Mouse (Mus musculus) large intestine, adult 2 months (tissue): ENCODE data around the gene Arhgef6. TPM values are rescaled to one million over a fixed set of nuclear protein-coding genes. Genes with fewer than 3 reads are reported as not detected.

Experiments used
- DNase-seq: peaks from one replicate; pipeline ENCODE4 v3.0.0-alpha.2; 2012; ENCODE audit warnings: low read depth, low spot score
- WGBS: fragments of 180-500 bp; shearing (Covaris S2); methylation state at CpG from one replicate; pipeline ENCODE4 v1.1.7; 2018; 5-methylcytosine and 5-hydroxymethylcytosine counted together
- polyA plus RNA-seq: library from polyadenylated mRNA; depleted of rRNA; stranded (reverse); fragments of >200 nt; gene quantifications from 2 replicates; pipeline ENCODE4 v1.2.3, GENCODE M21; 2012; rRNA removed

The Arhgef6 gene
- polyA plus RNA-seq, 1 experiment, result 4.9 TPM

DNA sequence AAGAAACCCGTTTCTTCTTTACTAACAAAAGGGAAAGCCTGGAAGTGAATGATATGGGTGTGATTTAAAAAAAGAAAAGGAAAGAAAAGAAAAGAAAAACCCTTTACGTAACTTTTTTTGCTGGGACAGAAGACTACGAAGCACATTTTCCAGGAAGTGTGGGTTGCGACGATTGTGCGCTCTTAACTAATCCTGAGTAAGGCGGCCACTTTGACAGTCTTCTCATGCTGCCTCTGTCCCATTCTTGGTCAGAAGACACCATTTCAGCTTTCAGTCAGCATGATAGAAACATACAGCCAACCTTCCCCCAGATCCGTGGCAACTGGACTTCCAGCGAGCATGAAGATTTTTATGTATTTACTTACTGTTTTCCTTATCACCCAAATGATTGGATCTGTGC is 126.7 kb downstream of the Arhgef6 start, which contains the start of gene Cd40lg:
Cd40lg (plus strand) TSS at position 268 of the 400 bp plus-strand sequence.
- WGBS, result 79% methylated on average over 9 of the region's 9 CpGs
- no peak for DNase-seq

DNA sequence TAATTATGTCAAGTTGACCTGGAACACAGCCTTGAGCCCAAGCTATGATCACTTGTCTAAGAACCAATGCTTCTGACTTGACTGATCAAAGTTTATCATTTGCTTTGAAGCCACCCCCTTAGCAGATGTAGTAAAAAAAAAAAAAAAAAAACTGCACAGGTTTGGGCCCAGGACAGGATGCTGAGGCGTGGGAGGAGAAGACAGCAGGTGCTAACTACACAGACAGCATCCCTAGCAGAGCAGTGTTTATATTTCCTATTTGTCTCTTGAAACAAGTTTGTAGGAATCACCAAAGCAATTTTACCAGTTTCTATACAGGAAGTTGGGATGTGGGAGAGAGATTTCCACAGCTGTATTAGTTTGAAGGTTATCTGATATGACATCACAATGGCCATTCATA is 127.9 kb downstream of the Arhgef6 start:
- WGBS, result 71% methylated on average over 1 of the region's 1 CpGs
- no peak for DNase-seq

DNA sequence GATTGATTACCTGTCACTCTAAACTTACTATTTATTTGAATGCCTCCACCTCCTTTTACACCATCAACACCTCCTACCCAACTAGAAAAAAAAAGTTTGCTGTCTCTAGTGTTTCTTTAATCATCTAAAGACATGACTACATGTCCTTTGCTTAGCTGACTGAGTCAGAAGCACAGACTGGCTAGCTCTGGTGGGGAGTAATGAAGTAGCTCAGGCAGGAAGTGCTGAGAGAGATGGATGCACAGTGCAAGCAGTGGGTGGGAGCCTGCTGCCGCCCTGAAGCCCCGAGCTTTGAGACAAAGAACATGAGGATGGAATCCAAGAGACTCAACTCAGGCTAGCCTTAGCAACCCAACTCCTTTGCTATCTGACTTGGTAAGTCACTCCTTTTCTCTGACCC is 138.1 kb downstream of the Arhgef6 start:
- WGBS, result 74% methylated on average over 2 of the region's 2 CpGs
- DNase-seq, result no peak

DNA sequence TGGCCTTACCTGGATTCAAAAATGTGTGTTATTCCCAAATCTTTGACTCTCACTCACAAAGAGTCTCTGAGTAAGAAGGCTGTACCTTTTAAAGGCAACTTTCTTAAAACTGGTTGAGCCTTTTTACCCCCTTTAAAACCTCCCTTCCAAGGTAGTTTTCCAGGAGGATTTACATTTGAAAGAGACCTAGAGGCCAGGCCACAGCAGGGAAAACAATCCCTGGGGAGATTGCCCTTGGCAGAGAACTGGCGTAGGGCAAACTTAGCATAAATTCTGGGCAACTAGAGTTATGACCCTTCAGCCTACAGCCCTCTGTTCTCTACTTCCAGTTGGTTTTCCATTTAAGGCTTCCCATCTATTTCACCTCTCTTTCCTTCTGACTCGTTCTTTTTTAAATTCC is 140.5 kb downstream of the Arhgef6 start:
- no peak for DNase-seq
- WGBS, result 62% methylated on average over 2 of the region's 2 CpGs

DNA sequence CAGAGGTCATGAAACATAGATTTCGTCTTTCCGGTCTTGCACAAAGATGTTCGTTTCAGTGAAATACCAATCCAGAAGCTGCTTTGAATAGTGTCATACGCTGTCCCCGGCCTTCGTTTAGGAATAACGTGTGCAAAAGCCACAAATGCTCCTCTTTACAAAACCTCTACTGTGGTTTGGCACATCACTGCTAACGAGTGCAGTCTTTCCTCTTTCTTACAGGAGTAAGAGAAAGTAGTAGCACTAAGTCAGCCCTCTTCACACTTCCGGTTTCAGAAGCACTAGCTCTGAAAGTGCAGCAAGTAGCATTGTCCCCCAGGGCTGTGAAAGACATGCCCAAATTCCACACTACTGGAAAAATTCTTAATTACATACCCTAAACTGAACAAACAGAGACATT is 142.2 kb downstream of the Arhgef6 start:
- 79% methylated on average over 9 of the region's 9 CpGs for WGBS
- DNase-seq, result no peak

DNA sequence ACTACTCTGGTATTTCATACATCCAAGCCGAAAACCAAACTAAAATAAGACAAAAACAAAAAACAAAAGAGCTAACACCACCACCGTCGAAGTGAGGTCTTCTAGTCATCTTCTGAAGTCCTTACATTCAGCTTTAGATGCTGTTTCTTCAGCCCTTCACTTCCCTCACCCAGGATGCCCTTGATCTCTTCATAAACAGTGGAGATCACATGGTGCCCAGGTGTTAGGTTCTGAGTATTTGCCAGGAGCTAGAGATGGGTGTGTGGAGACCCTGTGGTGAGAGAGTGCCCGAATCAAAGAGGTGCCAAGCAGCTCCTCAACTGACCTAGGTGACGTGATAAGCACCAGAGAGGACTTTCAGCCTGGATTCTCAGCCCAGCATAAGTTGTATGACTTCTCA is 149.2 kb downstream of the Arhgef6 start:
- 70% methylated on average over 5 of the region's 5 CpGs for WGBS
- DNase-seq, result no peak

DNA sequence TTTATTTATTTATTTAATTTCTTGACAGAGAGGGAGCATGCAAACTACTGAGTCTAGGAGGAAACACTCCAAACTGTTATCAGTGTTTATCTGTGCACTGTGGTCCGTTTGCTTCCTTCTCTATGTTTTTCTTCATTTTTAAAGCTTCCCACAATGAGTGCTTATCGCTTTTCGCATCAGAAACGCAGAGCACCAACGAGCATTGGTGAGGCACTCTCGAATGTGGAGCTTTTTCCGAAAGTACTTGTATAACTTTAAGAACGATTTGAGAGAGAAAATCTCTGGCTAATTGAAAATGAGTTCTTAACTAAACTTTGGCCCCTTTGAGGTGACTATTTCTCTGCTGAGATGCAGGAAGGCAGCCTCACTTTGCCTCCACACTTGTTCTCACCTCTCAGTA is 151.2 kb downstream of the Arhgef6 start:
- DNase-seq, result no peak
- WGBS, result 79% methylated on average over 8 of the region's 8 CpGs

DNA sequence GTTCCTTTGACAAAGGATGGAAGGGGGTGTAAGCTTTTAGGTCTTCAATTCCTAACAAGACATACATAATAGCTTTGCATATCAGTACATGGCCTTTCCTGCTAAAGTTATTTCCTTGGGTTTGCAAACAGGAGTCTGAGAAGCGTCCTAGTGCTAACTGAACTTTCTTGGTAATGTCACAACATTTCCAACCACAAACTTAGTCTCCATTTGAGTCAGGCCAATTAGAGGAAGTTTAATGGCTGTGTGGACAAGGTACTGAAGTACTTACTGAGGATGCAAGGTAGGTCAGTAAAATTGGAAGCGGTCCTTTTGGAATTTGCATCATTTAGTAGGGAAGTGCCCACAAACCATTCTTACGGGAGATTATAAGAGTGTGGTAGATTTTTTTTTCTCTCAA is 155.2 kb downstream of the Arhgef6 start:
- WGBS, result 89% methylated on average over 3 of the region's 3 CpGs
- DNase-seq, result no peak

DNA sequence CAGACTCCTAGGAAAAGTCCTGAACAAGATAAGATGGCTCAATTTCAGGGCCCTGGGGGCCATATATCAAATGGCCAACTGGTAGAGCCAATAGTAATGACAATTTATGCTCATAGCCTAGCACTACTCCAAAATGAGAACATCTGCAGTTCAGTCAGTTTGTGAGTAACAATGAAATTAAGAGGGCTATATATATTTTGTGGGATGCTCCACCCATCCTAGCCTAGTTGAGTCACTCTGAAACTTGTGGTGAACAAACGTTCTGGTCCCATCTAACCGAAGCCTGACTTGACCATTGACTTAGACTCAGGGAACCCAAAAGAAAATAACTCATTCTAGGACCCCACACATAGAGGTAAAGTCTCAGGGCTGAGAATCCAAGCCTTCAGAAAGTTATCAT is 156.1 kb downstream of the Arhgef6 start:
- no peak for DNase-seq
- 71% methylated on average over 2 of the region's 2 CpGs for WGBS

Other genes starting within 250 kb of the Arhgef6 start
- gene Cd40lg, start 126.6 kb downstream of the Arhgef6 start, polyA plus RNA-seq, result 0.26 and 0.40 TPM in 2 replicates
- 10.0 and 12.5 TPM in 2 replicates for gene Rbmx, start 54.3 kb upstream of the Arhgef6 start, polyA plus RNA-seq
- not detected in 2 replicates for gene Gm364, start 70.4 kb upstream of the Arhgef6 start, polyA plus RNA-seq
- gene Gpr101, start 165.0 kb upstream of the Arhgef6 start, polyA plus RNA-seq, result not detected in 2 replicates